Mouse (Mus musculus): Measurements from ENCODE around the gene Fblim1. TPM values are rescaled to one million over a fixed set of nuclear protein-coding genes. Genes with fewer than 3 reads are reported as not detected.
"Not testable (repeated sequence)": the region's sequence is repeated elsewhere in the genome, so short reads cannot be mapped to it uniquely, and the experiment has no call there.

Gene Fblim1
- total RNA-seq, 1 experiment from 2014 or later: 12.7 TPM

DNA sequence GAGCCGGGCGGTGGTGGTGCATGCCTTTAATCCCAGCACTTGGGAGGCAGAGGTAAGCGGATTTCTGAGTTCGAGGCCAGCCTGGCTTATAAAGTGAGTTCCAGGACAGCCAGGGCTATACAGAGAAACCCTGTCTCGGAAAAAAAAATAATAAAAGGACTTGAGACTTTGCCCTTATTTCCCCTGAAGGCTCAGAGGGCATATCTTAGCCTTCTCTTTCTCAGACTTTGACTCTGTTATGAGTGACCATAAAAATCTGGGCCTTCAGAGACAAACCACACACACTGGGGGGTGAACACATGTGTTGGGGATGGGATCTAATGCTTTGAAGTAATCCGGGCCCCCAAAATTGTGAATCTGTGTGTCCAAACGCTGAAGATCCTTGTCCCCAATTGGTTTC lies 38.7 kb downstream of the Fblim1 start:
- DNase-seq: not testable (repeated sequence)

DNA sequence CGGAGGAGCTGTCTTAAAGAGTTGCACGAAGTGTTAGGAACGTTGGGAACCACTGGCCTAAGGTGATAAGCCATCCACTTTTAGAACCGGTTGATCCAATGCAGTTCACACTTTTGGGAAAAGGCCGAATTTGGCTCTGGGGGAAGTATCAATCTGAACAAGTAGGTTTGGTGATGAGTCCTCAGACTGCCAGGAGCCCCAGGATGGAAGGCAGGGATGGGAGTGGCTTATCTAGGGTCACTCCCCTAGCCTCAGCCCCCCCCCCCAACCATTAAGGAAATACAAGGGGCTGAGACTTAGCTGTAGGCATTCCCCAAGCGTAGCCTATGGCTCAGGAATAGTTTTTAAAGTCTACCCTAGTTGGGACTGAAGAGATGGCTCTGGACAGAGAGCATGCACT lies 39.7 kb downstream of the Fblim1 start:
- no peak for DNase-seq

- DNase-seq: peak; percentile 53
Observed at GRCm38 (mm10) chr4:141565325-141565724, 40.6 kb downstream of the Fblim1 start.

DNA sequence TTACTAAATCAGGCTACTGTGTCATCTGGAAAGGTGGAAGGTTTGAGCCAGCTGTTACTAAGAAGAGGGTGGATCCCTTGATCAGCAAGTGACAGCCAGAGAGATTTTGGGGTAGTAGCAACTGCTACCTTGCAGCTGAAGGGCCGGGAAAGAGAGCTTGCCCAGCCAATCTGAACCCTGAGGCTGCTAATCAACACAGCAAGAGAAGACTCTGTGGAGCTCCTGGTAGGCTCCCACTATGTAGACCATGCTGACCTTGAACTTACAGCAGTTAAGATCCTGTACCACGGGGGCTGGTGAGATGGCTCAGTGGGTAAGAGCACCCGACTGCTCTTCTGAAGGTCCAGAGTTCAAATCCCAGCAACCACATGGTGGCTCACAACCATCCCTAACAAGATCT lies 41.2 kb downstream of the Fblim1 start:
- DNase-seq: no peak

GRCm38 (mm10) chr4:141564209-141564608 lies 41.7 kb downstream of the Fblim1 start:
- DNase-seq: no peak

DNA sequence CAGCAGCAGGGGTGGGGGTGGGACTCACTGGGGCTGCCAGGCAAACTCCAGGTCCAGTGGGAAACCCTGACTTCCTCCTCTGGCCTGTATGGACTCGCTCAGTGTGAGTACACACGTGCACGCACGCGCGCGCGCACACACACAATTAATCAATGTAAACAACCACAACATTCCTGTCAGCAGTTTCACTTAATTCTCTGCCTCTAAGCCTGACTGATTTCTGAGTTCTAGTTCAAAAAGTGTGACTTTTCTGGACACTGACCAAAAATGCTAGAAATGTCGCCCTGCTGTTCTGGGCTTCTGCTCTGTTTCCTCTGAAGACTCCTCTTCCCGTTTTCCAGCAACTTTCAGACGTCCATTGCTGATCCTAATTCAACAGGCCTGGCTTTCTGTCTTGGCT lies 43.6 kb downstream of the Fblim1 start:
- no peak for DNase-seq

DNA sequence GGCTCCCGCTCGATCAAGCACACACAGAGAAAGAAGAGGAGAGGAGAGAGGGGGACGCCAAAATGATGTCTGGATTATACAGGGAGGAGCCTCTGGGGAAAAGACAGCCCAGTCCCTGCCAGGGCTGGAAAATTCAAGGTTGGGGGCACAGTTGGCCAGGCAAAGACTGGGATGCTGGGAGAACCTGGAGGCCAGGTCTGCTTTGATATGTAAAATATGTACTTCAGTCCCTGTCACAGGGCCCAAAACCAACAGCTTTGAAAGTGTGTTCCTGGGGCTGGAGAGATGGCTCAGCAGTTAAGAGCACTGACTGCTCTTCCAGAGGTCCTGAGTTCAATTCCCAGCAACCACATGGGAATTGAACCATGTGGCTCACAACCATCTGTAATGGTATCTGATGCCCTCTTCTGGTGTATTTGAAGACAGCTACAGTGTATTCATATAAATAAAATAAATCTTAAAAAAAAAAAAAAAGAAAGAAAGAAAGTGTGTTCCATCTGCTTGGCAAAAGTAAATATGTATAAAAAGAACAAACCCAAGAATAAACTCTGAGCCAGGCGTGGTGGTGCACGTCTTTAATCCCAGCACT lies 44.5 kb downstream of the Fblim1 start:
- DNase-seq: not testable (repeated sequence)

- peak; percentile 83 for DNase-seq
Observed at GRCm38 (mm10) chr4:141559898-141560263, 46.0 kb downstream of the Fblim1 start.

DNA sequence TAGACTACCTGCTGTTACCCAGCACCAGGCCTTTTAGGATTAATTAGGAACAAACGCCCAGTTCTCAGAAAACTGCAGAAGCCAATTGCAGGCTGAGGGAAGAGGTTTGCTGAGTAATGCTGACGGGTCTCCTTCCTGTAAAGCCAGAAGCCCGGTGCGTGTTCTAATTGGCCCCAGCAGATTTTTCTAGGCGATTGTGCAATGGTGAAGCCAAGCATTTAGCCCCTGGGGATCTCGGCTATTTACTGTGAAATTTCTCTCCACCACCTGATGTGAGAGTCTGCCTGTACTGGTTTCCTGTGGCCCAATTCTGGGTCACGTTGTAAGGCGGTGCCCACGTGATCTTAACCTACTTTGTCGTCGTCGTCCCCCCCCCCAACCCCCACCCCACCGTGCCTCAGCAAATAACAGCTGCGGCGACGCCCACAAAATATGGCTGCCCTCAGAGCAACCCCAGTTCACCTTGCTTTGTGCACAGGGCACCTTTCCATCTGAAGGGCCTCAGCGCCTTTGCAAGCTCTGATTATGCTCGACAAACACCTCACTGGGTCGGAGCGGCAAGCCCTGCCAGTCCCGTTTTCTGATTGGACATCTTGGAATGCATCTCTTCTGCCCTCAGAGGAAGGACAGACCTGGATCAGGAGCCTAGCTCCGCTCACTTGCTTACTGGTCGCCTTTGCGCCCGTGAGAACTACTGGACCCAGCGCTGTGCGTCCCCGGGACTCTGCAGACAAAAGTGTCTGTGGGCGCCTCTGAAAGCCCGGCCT lies 46.6 kb downstream of the Fblim1 start:
- DNase-seq: peak; percentile 72

GRCm38 (mm10) chr4:141558658-141559057 lies 47.2 kb downstream of the Fblim1 start:
- no peak for DNase-seq

DNA sequence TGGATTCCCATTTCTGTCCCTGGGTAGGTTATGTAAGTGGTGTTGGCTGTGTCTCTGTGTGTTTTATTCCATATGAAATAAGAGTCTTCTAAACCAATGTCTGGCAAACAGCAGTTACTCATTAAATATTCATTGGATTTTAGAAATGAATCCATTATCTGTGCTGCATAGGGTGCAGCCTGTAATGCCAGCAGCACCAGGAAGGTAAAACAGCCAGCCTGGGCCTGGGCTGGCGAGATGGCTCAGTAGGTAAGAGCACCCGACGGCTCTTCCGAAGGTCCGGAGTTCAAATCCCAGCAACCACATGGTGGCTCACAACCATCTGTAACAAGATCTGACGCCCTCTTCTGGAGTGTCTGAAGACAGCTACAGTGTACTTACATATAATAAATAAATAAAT lies 49.7 kb downstream of the Fblim1 start:
- not testable (repeated sequence) for DNase-seq

DNA sequence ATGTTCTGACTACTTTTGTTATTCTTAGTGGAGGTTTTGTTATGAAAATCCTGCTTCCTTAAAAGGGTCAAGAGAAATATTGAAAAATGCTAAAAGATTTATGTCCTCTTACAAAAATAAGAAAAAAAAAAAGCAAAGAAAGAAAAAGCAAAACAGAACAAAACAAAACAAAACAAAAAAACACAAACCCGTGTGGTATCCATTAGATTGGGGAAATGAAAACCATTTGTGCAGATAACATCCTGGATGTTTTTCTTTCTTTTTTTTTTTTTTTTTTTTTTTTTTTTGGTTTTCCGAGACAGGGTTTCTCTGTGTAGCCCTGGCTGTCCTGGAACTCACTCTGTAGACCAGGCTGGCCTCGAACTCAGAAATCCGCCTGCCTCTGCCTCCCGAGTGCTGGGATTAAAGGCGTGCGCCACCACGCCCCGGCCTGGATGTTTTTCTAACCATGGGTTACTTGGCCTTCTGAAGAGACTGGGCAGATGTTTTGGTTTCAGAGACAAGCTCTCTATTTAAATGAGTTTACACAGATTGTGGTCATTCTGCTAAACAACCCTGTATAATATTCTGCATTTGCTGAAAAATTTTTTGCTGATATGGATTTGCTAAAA lies 51.5 kb downstream of the Fblim1 start:
- DNase-seq: not testable (repeated sequence)

GRCm38 (mm10) chr4:141552484-141552883 lies 53.4 kb downstream of the Fblim1 start:
- DNase-seq: no peak

DNA sequence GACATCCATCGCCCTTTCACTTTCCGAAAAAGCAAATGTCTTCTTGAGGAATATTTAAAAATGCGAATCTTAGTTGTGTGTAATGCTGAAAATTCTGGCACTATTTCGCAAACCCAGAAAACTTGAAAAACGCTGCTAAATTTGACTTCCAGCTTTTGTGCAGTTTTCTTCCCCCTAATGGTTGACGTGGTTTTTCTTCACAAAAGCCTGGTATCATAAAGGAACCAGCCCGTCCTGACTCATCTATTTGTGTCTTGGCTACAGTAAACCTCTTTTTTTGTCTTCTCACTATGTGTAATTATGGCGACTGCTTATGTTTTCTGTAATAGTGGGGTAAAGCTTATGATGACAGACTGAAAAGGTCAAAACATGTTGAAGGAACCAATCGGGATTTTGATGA lies 58.6 kb downstream of the Fblim1 start:
- no peak for DNase-seq

DNA sequence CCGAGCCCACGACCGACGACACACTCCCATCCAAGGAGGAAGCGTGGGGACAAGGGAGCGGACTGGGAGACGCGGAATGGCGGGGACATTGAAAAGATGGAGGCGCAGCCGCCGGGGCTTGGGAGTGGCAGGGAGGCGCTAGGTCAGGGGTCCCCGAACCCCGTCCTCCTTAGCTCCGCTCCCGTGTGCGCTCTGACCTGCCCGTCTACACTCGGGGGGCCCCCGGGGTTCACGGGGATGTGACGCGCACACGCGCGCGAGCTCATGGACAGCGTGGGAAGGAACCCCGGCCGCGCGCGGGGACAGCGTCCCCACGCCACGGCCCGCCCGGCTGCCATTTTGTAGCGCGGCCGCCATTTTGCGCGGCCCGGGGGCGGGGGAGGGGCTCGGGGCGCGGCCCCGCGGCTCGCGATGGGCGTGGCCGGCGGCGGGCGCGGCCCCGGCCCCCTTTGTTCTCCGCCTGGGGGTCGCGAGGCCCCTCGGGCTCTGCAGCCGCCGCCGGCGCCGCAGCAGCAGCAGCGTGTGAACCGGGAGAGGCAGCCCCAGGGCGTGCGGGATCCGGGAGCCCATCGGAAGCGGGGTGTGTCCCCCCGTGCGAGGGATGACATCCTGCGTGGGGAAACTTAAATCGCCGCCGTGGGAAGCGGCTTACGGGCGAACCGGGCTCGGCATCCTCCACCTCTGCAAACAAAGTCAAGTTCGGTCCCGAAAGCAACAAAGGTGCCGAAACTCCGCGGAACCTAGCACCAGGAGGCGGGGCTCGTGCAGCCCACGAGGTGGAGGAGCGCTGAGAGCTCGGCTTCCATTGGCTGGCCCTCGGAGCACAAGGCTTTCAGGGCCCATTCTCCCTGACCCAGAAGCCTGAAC lies 59.3 kb downstream of the Fblim1 start:
- DNase-seq: peak; percentile 83

- peak; percentile 100 for DNase-seq
Observed at GRCm38 (mm10) chr4:141545743-141546333, 60.1 kb downstream of the Fblim1 start.

GRCm38 (mm10) chr4:141545071-141545742 lies 60.7 kb downstream of the Fblim1 start:
- peak; percentile 80 for DNase-seq

DNA sequence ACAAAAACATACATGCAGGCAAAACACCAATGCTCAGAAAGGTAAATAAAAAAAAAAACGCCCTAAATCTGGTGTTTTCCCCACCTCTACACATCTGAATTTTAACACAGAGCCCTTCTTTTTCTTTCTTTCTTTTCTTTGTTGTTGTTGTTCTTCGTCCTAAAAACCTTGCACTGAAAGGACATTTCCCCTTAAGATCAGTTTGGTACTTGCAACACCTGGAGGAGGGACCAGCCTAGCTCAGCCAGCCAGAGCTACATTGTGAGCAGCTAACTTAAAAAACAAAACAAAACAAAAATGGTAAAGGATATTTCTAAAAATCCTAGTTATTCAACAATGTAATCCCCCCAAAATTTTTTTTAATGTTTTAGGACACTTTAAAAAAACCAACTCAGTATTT lies 61.4 kb downstream of the Fblim1 start:
- no peak for DNase-seq

DNA sequence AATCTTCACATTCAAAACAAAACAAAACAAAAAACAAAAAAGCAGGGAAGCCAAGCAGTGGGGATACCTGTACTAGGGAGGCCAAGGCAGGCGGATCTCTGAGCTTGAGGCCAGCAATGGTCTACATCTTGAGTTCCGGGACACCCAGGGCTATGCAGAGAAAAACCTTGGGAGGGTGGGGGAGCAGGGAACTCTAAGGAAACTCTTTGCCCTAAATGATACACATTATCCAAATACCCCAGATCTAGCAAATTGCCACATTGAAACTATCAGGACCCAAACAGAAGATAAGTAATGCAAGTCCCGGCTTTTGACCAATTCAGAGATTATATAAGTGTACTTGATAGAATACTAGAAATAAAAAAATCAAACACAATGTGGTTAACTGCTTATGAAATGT lies 62.3 kb downstream of the Fblim1 start:
- DNase-seq: no peak

DNA sequence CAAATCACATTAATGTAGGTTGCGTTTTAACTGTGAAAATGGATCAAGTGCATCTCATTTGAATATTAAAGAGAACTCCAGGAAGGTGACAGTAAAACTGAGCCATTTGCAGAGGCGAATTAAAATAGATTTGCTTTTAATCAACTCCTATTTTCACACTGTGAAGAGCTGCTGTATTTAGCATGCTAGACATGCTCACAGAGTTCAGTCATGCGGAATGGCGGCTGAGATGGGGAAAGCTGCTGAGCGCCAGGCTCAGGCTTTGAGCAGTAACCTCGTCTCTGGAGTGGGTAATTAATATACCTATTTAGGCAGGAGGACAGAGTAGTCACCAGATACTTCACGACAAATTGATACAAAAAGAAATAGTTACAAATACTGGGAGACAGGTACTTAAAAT lies 64.0 kb downstream of the Fblim1 start:
- DNase-seq: no peak

DNA sequence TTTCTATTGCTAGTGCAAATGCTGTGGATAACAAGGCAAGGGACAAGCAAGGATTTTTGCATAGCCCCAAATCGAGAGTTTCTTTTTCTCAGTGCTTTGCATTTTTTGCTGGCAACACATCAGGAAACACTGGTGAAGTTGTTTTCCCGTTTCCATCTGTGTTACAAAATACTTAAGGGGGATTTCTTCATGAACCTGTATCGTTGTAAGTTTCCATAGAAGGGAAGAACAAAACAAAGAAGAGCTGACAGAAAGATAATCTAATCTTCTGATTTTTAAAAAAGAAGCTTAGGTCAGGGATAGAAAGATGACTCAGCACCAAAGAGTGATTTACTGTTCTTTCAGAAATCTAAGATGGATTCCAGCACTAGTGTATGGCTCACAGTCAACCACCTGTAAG lies 65.1 kb downstream of the Fblim1 start:
- no peak for DNase-seq

Data from adrenal gland, postnatal 25 days (tissue).